Mouse (Mus musculus) small intestine, adult 2 months (tissue): ENCODE results near the gene Slc35b2.

Experiments
- CTCF ChIP-seq: fragments of 200-500 bp; IDR thresholded peaks from 2 replicates; pipeline ENCODE4 v1.5.1; 2012; ENCODE audit warnings: low read depth, mild to moderate bottlenecking, control low read depth, inconsistent platforms, low read length, moderate library complexity, mixed read lengths; ENCODE audit not compliant: insufficient replicate concordance, insufficient read length; ENCODE audit errors: extremely low read depth
- POLR2A ChIP-seq: fragments of 200-500 bp; IDR thresholded peaks from 2 replicates; pipeline ENCODE4 v1.6.1; 2012; ENCODE audit warnings: low read depth, mild to moderate bottlenecking, control low read depth, inconsistent platforms, low read length, moderate library complexity

DNA sequence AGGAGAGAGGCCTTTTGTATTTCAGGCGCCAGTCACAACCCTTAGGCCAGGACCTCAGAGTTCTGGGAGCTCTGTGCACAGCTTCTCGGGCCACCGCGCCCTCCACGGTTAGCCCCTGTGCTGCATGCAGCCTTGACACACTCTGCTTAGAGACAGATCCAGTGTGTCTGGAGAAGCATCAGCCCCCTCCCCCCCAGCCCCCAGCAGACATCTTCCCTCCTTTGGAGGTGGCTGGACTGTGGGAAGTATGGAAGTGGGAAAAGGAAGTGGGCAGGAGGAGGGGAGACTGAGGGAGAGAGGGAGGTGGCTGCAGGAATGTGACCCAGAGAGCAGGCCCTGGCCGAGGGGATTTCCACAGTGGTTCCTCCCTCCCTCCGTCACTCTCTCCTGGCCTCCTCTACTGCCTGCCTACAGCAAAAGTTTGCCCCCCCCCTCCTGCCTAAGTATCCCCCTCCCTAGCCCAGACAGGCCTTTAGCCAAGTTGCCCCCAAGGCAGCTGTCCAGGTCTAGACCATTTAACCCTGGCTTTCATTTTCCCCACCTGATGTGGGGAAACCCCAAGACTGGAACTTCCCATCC, 6.3 kb upstream of the Slc35b2 start:
- TF ChIP-seq CTCF (no peak), POLR2A (no peak)
